Mouse (Mus musculus) MEL (cell line): Measurements from ENCODE around the gene Map7d1.

Source experiments
- CTCF ChIP-seq, 3 experiments: IDR thresholded peaks in 2 of 3; conservative IDR thresholded peaks in 1 of 3; 2 replicates each; pipeline ENCODE4 v1.5.1; 2011 to 2012; ENCODE audit warnings: low read length in 3 of 3, low read depth in 2 of 3, mild to moderate bottlenecking in 2 of 3, improper control_type of control experiment in 1 of 3, inconsistent platforms in 1 of 3, mixed read lengths in 1 of 3, moderate library complexity in 1 of 3; ENCODE audit not compliant: control insufficient read depth in 1 of 3, insufficient read depth in 1 of 3, poor library complexity in 1 of 3, severe bottlenecking in 1 of 3
- E2F4 ChIP-seq: IDR thresholded peaks from 2 replicates; pipeline ENCODE4 v1.6.1; 2011; ENCODE audit warnings: low read depth, low read length, improper control_type of control experiment, borderline replicate concordance
- ELF1 ChIP-seq: IDR thresholded peaks from 2 replicates; pipeline ENCODE4 v1.6.1; 2014; ENCODE audit warnings: low read depth, mild to moderate bottlenecking, inconsistent platforms, low read length, improper control_type of control experiment, moderate library complexity
- EP300 ChIP-seq, 2 experiments: IDR thresholded peaks; 2 replicates each; pipeline ENCODE4 v1.6.1; 2011; ENCODE audit warnings: improper control_type of control experiment in 2 of 2, low read length in 2 of 2, low read depth in 1 of 2, mild to moderate bottlenecking in 1 of 2
- HCFC1 ChIP-seq: IDR thresholded peaks from 2 replicates; pipeline ENCODE4 v1.6.1; 2012; ENCODE audit warnings: low read depth, mild to moderate bottlenecking, inconsistent platforms, low read length, improper control_type of control experiment, moderate library complexity
- KAT2A ChIP-seq: conservative IDR thresholded peaks from 2 replicates; pipeline ENCODE4 v1.6.1; 2012; ENCODE audit warnings: low read depth, low read length, improper control_type of control experiment, inconsistent platforms
- NRF1 ChIP-seq: IDR thresholded peaks from 2 replicates; pipeline ENCODE4 v1.6.1; 2014; ENCODE audit warnings: low read depth, mild to moderate bottlenecking, inconsistent platforms, low read length, improper control_type of control experiment, moderate library complexity; ENCODE audit not compliant: poor library complexity, insufficient read depth, severe bottlenecking
- POLR2A ChIP-seq, 2 experiments: IDR thresholded peaks; 2 replicates each; pipeline ENCODE4 v1.6.1; 2011 to 2012; ENCODE audit warnings: low read length in 2 of 2, mild to moderate bottlenecking in 2 of 2, control low read depth in 1 of 2, improper control_type of control experiment in 1 of 2, low read depth in 1 of 2, moderate library complexity in 1 of 2; ENCODE audit not compliant: control insufficient read depth in 1 of 2, insufficient read depth in 1 of 2, poor library complexity in 1 of 2
- POLR2AphosphoS2 ChIP-seq: IDR thresholded peaks from 2 replicates; pipeline ENCODE4 v1.6.1; 2011; ENCODE audit warnings: low read length, improper control_type of control experiment
- SMC3 ChIP-seq: IDR thresholded peaks from 2 replicates; pipeline ENCODE4 v1.6.1; 2011; ENCODE audit warnings: low read depth, low read length, improper control_type of control experiment
- TAL1 ChIP-seq: IDR thresholded peaks from 2 replicates; pipeline ENCODE4 v1.6.1; 2012; ENCODE audit warnings: mild to moderate bottlenecking, inconsistent platforms, low read length, moderate library complexity, mixed read lengths
- TBP ChIP-seq: IDR thresholded peaks from 2 replicates; pipeline ENCODE4 v1.8.0; 2011; ENCODE audit warnings: low read depth, low read length, improper control_type of control experiment
- USF1 ChIP-seq: IDR thresholded peaks from 2 replicates; pipeline ENCODE4 v1.6.1; 2014; ENCODE audit warnings: low read depth, mild to moderate bottlenecking, inconsistent platforms, low read length, improper control_type of control experiment, moderate library complexity
- ZC3H11A ChIP-seq: IDR thresholded peaks from 2 replicates; pipeline ENCODE4 v1.6.1; 2012; ENCODE audit warnings: low read depth, mild to moderate bottlenecking, inconsistent platforms, low read length, improper control_type of control experiment

DNA sequence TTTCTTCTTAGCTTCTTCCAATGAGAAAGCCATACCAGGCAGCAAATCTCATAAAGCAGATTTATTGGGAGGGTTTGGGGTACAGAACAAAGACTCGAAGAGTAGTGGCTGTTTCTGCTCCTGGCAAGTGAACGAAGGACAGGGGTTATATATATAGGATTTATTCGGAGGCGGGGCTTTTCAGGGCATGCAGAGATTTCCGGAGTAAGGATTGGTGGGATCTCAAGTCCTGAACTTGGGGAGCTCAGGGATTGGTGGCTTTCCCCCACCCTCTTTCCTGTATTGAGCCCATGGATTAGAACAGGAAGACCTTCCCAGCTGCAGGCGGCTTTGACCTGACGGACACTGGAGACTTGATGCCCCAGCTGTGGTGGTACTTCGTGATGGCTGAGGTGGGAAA, 52.1 kb downstream of the Map7d1 start:
- TF ChIP-seq POLR2AphosphoS2 (no peak), HCFC1 (no peak), SMC3 (no peak), POLR2A (IDR thresholded peaks at IDR 0.05; ENCODE audit: control insufficient read depth in 1 of 2, insufficient read depth in 1 of 2, low read depth in 1 of 2, low read length in 2 of 2, poor library complexity in 1 of 2) (no peak), KAT2A (no peak), NRF1 (no peak), CTCF (IDR thresholded peaks at IDR 0.05 in 2 of 3, conservative IDR thresholded peaks at IDR 0.05 in 1 of 3; ENCODE audit: control insufficient read depth in 1 of 3, insufficient read depth in 1 of 3, low read depth in 2 of 3, low read length in 3 of 3, poor library complexity in 1 of 3, severe bottlenecking in 1 of 3) (no peak), E2F4 (no peak), ELF1 (no peak), USF1 (no peak), TAL1 (no peak), TBP (no peak), ZC3H11A (no peak), EP300 (IDR thresholded peaks at IDR 0.05; ENCODE audit: low read depth in 1 of 2, low read length in 2 of 2) (no peak)
